Mouse (Mus musculus): ENCODE measurements around the gene Scrg1. TPM values are rescaled to one million over a fixed set of nuclear protein-coding genes. Genes with fewer than 3 reads are reported as not detected.
"Not testable (repeated sequence)": the region's sequence is repeated elsewhere in the genome, so short reads cannot be mapped to it uniquely, and the experiment has no call there.

Scrg1 gene
- polyA plus RNA-seq, 1 experiment from 2014 or later: 24.4 TPM

DNA sequence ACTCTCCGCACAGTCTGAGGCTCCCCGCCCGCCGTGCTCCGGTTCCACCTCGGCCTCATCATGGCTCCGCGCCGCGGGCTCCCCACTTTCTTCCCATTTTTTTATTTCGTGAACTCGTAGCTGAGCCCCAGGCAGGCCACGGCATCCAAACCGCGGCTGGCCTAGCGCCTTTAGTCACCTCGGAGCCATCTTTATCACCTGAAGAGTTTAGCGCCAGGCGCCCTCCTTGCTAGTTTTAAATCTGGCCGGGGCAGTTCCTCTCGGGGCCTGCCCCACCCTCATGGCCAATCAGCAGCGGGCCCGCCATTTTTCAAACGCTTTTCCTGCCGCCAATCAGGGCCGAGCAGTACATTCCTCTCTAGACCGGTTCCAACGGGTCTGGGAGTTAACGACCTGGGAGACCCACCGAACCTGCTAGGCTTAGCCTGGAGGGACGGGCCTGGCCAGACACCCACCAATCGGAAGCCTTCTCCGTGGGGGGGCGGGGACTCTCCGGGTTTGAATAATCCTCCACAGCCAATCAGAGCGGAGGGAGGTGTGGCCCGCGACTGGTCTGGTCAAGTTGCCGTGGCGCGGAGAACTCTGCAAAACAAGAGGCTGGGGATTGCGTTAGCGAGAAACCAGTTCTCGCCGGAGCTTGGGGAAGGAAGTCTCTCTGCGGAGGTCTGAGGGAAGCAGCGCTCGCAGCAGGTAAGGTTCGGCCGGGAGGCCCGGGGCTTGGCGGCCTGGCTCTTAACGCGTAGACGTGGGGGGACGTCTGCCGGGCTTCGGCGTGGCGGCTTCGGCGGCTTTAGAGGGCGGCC, 55.8 kb downstream of the Scrg1 start, which contains the start of gene Hmgb2:
Gene Hmgb2 (plus strand): TSS at position 592 of the 803 bp plus-strand sequence.
- ATAC-seq: peak; percentile 100
- Histone ChIP-seq H3K4me1 (ENCODE audit: control insufficient read depth, insufficient read depth, low read depth, low read length) (peaks cover 2% of the 10 kb centered on the region; the same call in 1 of the 2 replicates), H3K9me3 (ENCODE audit: control insufficient read depth, low read length) (no peaks in the 10 kb centered on the region), H3K9ac (ENCODE audit: low read depth, low read length) (peak within 1 kb of the TSS; percentile 78), H3K27ac (ENCODE audit: low read depth, low read length) (peak within 1 kb of the TSS; percentile 98), H3K27me3 (replicated peaks; ENCODE audit: control insufficient read depth, insufficient read depth, low read length) (no peaks in the 10 kb centered on the region), H3K36me3 (ENCODE audit: control insufficient read depth, insufficient read depth, low read length) (no peaks in the 10 kb centered on the region), H3K4me3 (ENCODE audit: low read length) (peak within 1 kb of the TSS; percentile 82), H3K4me2 (ENCODE audit: low read length) (peak within 1 kb of the TSS; percentile 99)
- WGBS: under 1% methylated on average over 63 of the region's 63 CpGs

DNA sequence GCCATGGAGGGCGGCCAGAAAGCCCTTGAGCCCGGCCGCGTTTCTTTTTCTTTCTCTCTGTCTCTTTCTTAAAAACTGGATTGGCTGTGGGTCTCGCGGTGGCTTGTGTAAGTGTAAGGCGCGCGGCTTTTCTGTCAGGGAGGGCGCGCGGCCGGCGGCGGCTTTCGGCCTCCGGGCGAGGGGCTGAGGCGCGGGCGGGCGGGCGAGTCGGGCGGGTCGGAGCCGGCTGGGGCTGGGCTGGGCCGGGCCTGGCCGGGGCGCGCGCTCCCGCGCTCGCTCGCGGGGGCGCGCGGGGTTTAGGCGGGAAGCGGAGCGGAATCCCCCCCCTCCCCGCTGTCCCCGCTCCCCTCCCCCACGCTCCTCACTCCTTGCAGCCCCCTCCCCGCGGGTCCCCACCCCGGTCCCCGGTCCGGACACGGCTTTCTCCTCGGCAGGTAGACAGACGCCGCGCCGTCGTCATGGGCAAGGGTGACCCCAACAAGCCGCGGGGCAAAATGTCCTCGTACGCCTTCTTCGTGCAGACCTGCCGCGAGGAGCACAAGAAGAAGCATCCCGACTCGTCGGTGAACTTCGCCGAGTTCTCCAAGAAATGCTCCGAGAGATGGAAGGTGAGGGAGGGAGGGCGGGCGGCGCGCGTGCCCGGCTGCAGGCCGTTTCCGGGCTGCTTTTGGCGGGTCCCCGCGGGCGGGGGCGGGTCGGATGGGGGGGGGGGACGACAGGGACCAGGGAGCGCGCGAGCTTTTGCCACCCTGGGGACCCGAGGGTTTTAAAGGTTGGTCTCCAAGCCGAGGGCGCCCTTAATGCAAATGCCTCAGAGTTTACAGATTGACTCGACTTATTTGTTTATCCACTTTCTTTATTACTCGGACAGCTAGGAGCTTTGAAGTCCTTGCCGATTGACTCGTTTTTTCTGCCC, 56.7 kb downstream of the Scrg1 start:
- H3K4me2 ChIP-seq (ENCODE audit: low read length): peak overlapping the region; percentile 81
- WGBS: under 1% methylated on average over 57 of the region's 96 CpGs
- H3K36me3 ChIP-seq (ENCODE audit: control insufficient read depth, insufficient read depth, low read length): no peaks in the 10 kb centered on the region
- H3K27ac ChIP-seq (ENCODE audit: low read depth, low read length): peak overlapping the region; percentile 98
- ATAC-seq: peak; percentile 34
- no peaks in the 10 kb centered on the region for H3K27me3 ChIP-seq (replicated peaks; ENCODE audit: control insufficient read depth, insufficient read depth, low read length)
- peaks cover 2% of the 10 kb centered on the region; the same call in 1 of the 2 replicates for H3K4me1 ChIP-seq (ENCODE audit: control insufficient read depth, insufficient read depth, low read depth, low read length)
- H3K9ac ChIP-seq (ENCODE audit: low read depth, low read length): peak overlapping the region; percentile 78
- H3K9me3 ChIP-seq (ENCODE audit: control insufficient read depth, low read length): no peaks in the 10 kb centered on the region
- peak overlapping the region; percentile 82 for H3K4me3 ChIP-seq (ENCODE audit: low read length)

DNA sequence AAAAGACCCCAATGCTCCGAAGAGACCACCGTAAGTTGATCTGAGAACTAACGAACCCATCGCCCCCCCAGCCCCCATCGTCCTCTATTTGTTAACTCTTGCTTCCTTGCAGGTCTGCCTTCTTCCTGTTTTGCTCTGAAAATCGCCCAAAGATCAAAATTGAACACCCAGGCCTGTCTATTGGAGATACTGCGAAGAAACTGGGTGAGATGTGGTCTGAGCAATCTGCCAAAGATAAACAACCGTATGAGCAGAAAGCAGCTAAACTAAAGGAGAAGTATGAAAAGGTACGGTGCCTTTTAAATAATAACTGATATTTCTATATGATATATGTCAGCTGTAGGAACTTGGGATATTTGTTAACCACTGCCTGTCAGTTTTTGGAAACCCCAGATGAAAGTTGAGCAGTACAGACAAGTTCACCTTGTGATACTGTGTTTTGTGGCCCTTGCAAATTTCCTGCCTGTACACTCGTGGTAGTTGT, 57.5 kb downstream of the Scrg1 start:
- 30% methylated on average over 10 of the region's 10 CpGs for WGBS
- H3K9ac ChIP-seq (ENCODE audit: low read depth, low read length); H3K27ac ChIP-seq (ENCODE audit: low read depth, low read length); H3K36me3 ChIP-seq (ENCODE audit: control insufficient read depth, insufficient read depth, low read length); ATAC-seq; H3K4me1 ChIP-seq (ENCODE audit: control insufficient read depth, insufficient read depth, low read depth, low read length); H3K9me3 ChIP-seq (ENCODE audit: control insufficient read depth, low read length); H3K27me3 ChIP-seq (replicated peaks; ENCODE audit: control insufficient read depth, insufficient read depth, low read length): not testable (repeated sequence)
- peak overlapping the region; percentile 81 for H3K4me2 ChIP-seq (ENCODE audit: low read length)
- H3K4me3 ChIP-seq (ENCODE audit: low read length): peak overlapping the region; percentile 82

DNA sequence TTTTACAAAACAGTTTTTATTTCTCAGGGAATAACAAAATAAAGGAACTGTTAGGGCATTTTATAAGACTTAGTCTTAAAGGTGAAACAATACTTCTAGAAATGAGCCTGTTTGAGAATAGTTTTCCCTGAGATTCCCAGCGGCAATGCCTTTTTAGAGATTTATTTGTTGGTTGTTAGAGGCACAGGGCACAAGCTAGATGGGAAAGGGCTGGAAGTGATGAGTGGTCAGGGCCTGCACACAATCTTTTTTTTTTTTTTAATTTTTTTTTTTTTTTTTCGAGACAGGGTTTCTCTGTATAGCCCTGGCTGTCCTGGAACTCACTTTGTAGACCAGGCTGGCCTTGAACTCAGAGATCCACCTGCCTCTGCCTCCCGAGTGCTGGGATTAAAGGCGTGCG, 61.0 kb downstream of the Scrg1 start:
- H3K27me3 ChIP-seq (replicated peaks; ENCODE audit: control insufficient read depth, insufficient read depth, low read length); H3K4me3 ChIP-seq (ENCODE audit: low read length); H3K9ac ChIP-seq (ENCODE audit: low read depth, low read length); H3K36me3 ChIP-seq (ENCODE audit: control insufficient read depth, insufficient read depth, low read length); H3K27ac ChIP-seq (ENCODE audit: low read depth, low read length); H3K9me3 ChIP-seq (ENCODE audit: control insufficient read depth, low read length); ATAC-seq; H3K4me2 ChIP-seq (ENCODE audit: low read length); H3K4me1 ChIP-seq (ENCODE audit: control insufficient read depth, insufficient read depth, low read depth, low read length): not testable (repeated sequence)
- 96% methylated on average over 4 of the region's 5 CpGs for WGBS

DNA sequence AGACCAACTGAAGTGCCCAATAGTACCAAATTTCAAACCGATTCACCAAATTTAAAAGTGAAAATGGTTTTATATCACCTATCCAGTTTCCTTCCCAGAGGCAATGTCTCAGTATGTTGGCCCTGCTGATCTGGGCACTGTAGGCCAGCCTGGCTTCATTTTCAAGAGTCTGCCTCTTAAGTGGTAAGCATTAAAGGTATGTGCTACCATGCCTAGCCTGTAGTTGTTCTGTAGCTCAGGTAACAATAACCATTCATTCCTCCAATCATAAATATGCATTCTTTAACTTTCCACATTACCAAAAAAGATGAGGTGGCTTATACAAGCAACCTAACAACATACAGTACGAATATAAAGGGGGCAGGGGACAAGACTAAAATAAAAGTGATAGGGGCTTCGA, 62.0 kb downstream of the Scrg1 start:
- Histone ChIP-seq H3K4me3 (ENCODE audit: low read length) (no peak overlapping the region), H3K4me2 (ENCODE audit: low read length) (no peak overlapping the region), H3K4me1 (ENCODE audit: control insufficient read depth, insufficient read depth, low read depth, low read length) (peaks cover 2% of the 10 kb centered on the region; the same call in 1 of the 2 replicates), H3K27me3 (replicated peaks; ENCODE audit: control insufficient read depth, insufficient read depth, low read length) (no peaks in the 10 kb centered on the region), H3K36me3 (ENCODE audit: control insufficient read depth, insufficient read depth, low read length) (no peaks in the 10 kb centered on the region), H3K9ac (ENCODE audit: low read depth, low read length) (no peak overlapping the region), H3K27ac (ENCODE audit: low read depth, low read length) (no peak overlapping the region), H3K9me3 (ENCODE audit: control insufficient read depth, low read length) (no peaks in the 10 kb centered on the region)
- ATAC-seq: no peak
- 92% methylated on average over 3 of the region's 3 CpGs for WGBS

DNA sequence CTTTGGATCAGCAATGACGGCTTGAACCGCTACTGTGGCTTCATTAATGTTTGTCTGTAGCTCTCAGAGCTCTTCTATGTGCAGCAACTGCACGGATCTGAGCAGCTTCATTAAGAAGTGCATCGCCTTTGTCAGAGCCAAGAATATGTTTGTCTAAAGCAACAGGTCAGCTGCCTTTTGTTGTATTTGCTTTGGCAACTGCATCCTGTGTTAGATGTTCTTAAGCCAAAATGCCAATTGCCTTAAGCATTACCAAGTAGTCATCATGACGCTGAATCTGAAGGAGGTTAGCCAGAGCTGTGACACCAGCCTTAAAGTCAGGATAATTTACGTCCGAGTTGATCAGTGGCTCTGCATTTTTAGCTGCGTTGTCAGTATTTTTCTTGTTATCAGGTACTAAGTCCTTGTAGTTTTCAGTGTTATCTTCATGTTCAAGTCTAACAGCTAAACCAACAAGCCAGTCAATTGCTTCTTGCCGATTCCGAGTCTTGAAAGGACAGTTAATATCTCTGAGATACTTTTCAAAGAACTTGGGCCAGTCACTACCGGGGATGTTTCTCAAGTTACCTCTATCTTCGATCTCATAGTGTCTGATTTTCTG, 64.6 kb downstream of the Scrg1 start:
- H3K27me3 ChIP-seq (replicated peaks; ENCODE audit: control insufficient read depth, insufficient read depth, low read length): no peaks in the 10 kb centered on the region
- H3K36me3 ChIP-seq (ENCODE audit: control insufficient read depth, insufficient read depth, low read length): no peaks in the 10 kb centered on the region
- no peak overlapping the region for H3K9ac ChIP-seq (ENCODE audit: low read depth, low read length)
- no peak overlapping the region for H3K4me3 ChIP-seq (ENCODE audit: low read length)
- H3K4me2 ChIP-seq (ENCODE audit: low read length): no peak overlapping the region
- H3K27ac ChIP-seq (ENCODE audit: low read depth, low read length): no peak overlapping the region
- 85% methylated on average over 12 of the region's 12 CpGs for WGBS
- ATAC-seq: no peak
- H3K4me1 ChIP-seq (ENCODE audit: control insufficient read depth, insufficient read depth, low read depth, low read length): no peaks in the 10 kb centered on the region
- no peaks in the 10 kb centered on the region for H3K9me3 ChIP-seq (ENCODE audit: control insufficient read depth, low read length)

Other genes starting within 250 kb of the Scrg1 start
- gene Hand2, start 134.9 kb upstream of the Scrg1 start, polyA plus RNA-seq (2015; fragmentation: Nextera tagmentation; extraction: Ambion mirVana): not detected in 2 replicates
- 20.7 and 22.9 TPM in 2 replicates for gene Sap30, start 31.9 kb downstream of the Scrg1 start, polyA plus RNA-seq (2015; fragmentation: Nextera tagmentation; extraction: Ambion mirVana)
- gene Hmgb2, start 56.0 kb downstream of the Scrg1 start, polyA plus RNA-seq (2015; fragmentation: Nextera tagmentation; extraction: Ambion mirVana): 65.0 and 67.4 TPM in 2 replicates
- 11.1 and 13.4 TPM in 2 replicates for gene Galnt7, start 197.1 kb downstream of the Scrg1 start, polyA plus RNA-seq (2015; fragmentation: Nextera tagmentation; extraction: Ambion mirVana)